Mouse (Mus musculus) ES-Bruce4 (cell line): ENCODE measurements around the gene Usp3.

Experiments used
- CTCF ChIP-seq: IDR thresholded peaks from one replicate; pipeline ENCODE4 v1.8.1; 2011; ENCODE audit warnings: low read depth, low read length
- EP300 ChIP-seq: IDR thresholded peaks from 2 replicates; pipeline ENCODE4 v1.6.1; 2011; ENCODE audit warnings: low read depth, low read length; ENCODE audit not compliant: insufficient read depth

GRCm38 (mm10) chr9:66488786-66489185 lies 104.2 kb downstream of the Usp3 start:
- no peak for TF ChIP-seq CTCF
- TF ChIP-seq EP300, result no peak
